Mouse (Mus musculus): ENCODE measurements around the gene 2310022A10Rik. TPM values are rescaled to one million over a fixed set of nuclear protein-coding genes. Genes with fewer than 3 reads are reported as not detected.

2310022A10Rik gene
- polyA plus RNA-seq, 1 experiment from 2014 or later, result 9.0 TPM

DNA sequence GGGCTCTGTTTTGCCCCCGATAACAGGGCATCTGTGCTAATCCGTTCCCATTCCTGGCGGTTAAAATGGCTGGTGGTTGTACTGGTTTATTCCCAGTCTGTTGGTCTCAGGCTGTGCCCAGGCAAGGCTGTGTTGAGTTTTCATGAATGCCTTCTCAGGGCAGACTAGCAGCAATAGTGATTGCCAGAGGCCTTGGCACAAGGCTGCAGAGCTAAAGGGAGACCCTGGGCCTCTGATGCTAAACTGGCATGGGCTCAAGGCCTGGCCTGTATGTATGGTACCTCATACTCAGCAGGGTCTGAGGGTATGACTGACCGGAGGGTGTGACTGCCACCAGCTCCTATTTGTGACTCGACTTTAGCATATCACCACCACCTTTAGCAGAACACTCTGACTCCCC, 57.8 kb downstream of the 2310022A10Rik start:
- Histone ChIP-seq H3K9ac (ENCODE audit: low read depth, low read length) (no peak overlapping the region), H3K4me1 (replicated peaks; ENCODE audit: control insufficient read depth, insufficient read depth, low read length) (0 out of 2 replicates have a peak, but pooled peaks cover 3% of the 10 kb centered on the region), H3K4me3 (ENCODE audit: low read depth, low read length) (no peak overlapping the region), H3K27ac (ENCODE audit: low read depth, low read length) (no peak overlapping the region), H3K9me3 (ENCODE audit: control insufficient read depth) (no peaks in the 10 kb centered on the region), H3K4me2 (replicated peaks; ENCODE audit: low read depth) (no peak overlapping the region), H3K36me3 (ENCODE audit: control insufficient read depth, insufficient read depth) (peaks cover 32% of the 10 kb centered on the region), H3K27me3 (replicated peaks; ENCODE audit: control insufficient read depth, insufficient read depth, low read length) (no peaks in the 10 kb centered on the region)
- no peak for TF ChIP-seq CTCF (IDR thresholded peaks at IDR 0.05; ENCODE audit: low read depth)
- no peak for ATAC-seq
- 91% methylated on average over 5 of the region's 5 CpGs for WGBS

DNA sequence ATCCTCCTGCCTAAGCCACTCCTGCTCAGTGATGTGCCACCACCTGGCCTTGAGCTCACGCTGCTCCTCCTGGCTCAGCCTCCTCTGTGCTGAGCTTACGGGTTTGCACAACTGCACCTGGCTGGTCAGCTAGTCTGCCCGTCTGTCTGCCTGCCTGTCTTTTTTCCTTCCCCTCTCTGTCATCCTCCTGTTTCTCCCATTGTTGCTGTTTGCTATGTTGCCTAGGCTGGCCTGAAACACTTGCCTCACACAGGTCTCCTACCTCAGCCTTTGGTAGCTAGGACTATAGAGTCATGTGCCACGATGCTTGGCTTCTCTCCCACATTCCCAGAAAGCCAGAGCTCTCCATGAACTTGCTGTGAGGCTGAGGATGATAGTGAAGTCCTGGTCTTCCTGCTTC, 59.9 kb downstream of the 2310022A10Rik start:
- 82% methylated on average over 4 of the region's 4 CpGs for WGBS
- no peak overlapping the region for H3K27ac ChIP-seq (ENCODE audit: low read depth, low read length)

DNA sequence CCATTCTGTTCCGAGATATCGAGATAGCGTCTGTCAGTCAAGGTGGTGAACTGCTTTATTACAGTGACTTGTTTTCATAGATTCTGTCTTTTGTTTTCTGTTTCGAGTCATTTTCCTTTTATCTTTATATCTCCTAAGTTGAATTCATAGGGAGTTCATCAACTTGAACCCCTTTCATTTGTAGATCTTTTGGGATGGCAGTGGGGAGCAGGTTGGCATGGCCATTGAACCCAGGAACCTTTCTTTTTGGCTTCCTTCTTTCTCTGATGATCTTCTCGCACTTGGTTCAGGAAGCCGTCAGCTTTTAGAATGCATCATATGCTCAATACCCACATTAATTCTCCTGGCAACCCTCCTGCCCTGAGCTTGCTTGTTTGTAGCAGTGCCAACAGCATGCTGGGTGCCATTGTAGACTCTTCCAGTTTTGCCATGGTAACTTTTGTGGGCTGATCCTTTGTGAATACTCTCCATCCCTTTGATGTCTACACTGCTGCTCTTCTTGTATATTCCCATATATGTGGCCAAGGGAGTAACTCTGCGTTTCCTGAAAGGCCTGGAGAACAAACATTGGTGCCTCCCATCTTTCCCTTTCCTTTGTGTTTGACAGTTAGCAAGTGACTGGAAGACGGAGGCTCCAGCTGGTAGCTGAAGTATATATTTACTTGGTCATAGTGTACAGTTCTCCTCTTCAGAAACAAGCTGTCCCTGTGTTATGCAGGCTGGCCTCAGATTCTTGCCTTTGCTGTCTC, 60.9 kb downstream of the 2310022A10Rik start:
- Histone ChIP-seq H3K27me3 (replicated peaks; ENCODE audit: control insufficient read depth, insufficient read depth, low read length) (no peaks in the 10 kb centered on the region), H3K36me3 (ENCODE audit: control insufficient read depth, insufficient read depth) (peaks cover 51% of the 10 kb centered on the region), H3K27ac (ENCODE audit: low read depth, low read length) (no peak overlapping the region), H3K9me3 (ENCODE audit: control insufficient read depth) (no peaks in the 10 kb centered on the region), H3K4me1 (replicated peaks; ENCODE audit: control insufficient read depth, insufficient read depth, low read length) (no peaks in the 10 kb centered on the region), H3K4me3 (ENCODE audit: low read depth, low read length) (no peak overlapping the region), H3K4me2 (replicated peaks; ENCODE audit: low read depth) (no peak overlapping the region), H3K9ac (ENCODE audit: low read depth, low read length) (no peak overlapping the region)
- ATAC-seq, result no peak
- TF ChIP-seq CTCF (IDR thresholded peaks at IDR 0.05; ENCODE audit: low read depth), result no peak
- 76% methylated on average over 8 of the region's 8 CpGs for WGBS

More for the DNA sequence above, 59.9 kb downstream of the 2310022A10Rik start:
- Histone ChIP-seq H3K36me3 (ENCODE audit: control insufficient read depth, insufficient read depth) (peaks cover 51% of the 10 kb centered on the region), H3K4me2 (replicated peaks; ENCODE audit: low read depth) (no peak overlapping the region), H3K27me3 (replicated peaks; ENCODE audit: control insufficient read depth, insufficient read depth, low read length) (no peaks in the 10 kb centered on the region), H3K4me3 (ENCODE audit: low read depth, low read length) (no peak overlapping the region), H3K9me3 (ENCODE audit: control insufficient read depth) (no peaks in the 10 kb centered on the region), H3K9ac (ENCODE audit: low read depth, low read length) (no peak overlapping the region), H3K4me1 (replicated peaks; ENCODE audit: control insufficient read depth, insufficient read depth, low read length) (no peaks in the 10 kb centered on the region)
- no peak for TF ChIP-seq CTCF (IDR thresholded peaks at IDR 0.05; ENCODE audit: low read depth)
- no peak for ATAC-seq

DNA sequence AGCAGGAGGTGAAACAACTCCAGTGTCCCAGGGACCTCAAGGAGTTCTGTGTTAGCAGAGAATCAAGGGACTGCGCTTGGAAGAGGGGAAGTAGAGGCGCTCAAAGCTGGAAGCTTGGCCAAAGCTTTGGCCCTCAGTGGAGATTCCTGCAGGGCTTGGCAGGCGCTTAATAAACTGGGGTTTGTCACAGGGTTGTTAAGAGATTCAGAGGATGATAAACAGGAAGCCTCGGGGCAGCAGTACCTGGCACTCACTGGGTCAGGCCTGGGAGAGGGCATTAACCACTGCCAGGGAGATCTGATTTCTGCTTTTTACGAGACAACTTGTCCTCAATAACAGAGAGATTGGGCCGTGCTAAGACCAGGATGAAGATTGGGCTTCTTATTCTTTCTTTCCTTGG, 68.0 kb downstream of the 2310022A10Rik start:
- no peak for TF ChIP-seq CTCF (IDR thresholded peaks at IDR 0.05; ENCODE audit: low read depth)
- no peak for ATAC-seq
- H3K4me1 ChIP-seq (replicated peaks; ENCODE audit: control insufficient read depth, insufficient read depth, low read length), result no peaks in the 10 kb centered on the region
- 76% methylated on average over 6 of the region's 6 CpGs for WGBS
- H3K9ac ChIP-seq (ENCODE audit: low read depth, low read length), result no peak overlapping the region
- H3K4me2 ChIP-seq (replicated peaks; ENCODE audit: low read depth), result no peak overlapping the region
- H3K27me3 ChIP-seq (replicated peaks; ENCODE audit: control insufficient read depth, insufficient read depth, low read length), result no peaks in the 10 kb centered on the region
- H3K27ac ChIP-seq (ENCODE audit: low read depth, low read length), result no peak overlapping the region
- no peaks in the 10 kb centered on the region for H3K9me3 ChIP-seq (ENCODE audit: control insufficient read depth)
- peaks cover 96% of the 10 kb centered on the region for H3K36me3 ChIP-seq (ENCODE audit: control insufficient read depth, insufficient read depth)
- no peak overlapping the region for H3K4me3 ChIP-seq (ENCODE audit: low read depth, low read length)

DNA sequence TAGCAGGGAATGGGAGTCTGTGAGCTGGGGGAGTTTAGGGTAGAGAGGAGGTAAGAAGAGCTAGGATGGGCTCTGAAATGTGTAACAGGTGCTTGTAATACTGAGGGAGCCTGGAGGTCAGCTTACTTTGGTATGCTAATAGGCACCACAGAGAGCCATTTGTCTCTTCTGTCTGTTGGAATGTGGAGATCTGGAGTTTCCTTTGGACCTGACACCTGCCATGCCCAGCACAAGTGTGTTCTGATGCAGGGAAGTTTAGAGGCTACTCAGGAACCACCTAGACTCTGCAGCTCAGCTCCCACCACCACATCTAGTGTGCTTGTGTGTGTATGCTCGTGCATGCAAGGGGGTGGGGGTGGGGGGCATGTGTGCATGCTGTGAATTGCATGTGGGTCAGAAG, 69.2 kb downstream of the 2310022A10Rik start:
- Histone ChIP-seq H3K9ac (ENCODE audit: low read depth, low read length) (no peak overlapping the region), H3K4me1 (replicated peaks; ENCODE audit: control insufficient read depth, insufficient read depth, low read length) (no peaks in the 10 kb centered on the region), H3K27ac (ENCODE audit: low read depth, low read length) (no peak overlapping the region), H3K36me3 (ENCODE audit: control insufficient read depth, insufficient read depth) (peaks cover 94% of the 10 kb centered on the region), H3K4me3 (ENCODE audit: low read depth, low read length) (no peak overlapping the region), H3K9me3 (ENCODE audit: control insufficient read depth) (no peaks in the 10 kb centered on the region), H3K27me3 (replicated peaks; ENCODE audit: control insufficient read depth, insufficient read depth, low read length) (no peaks in the 10 kb centered on the region), H3K4me2 (replicated peaks; ENCODE audit: low read depth) (no peak overlapping the region)
- no peak for TF ChIP-seq CTCF (IDR thresholded peaks at IDR 0.05; ENCODE audit: low read depth)
- no peak for ATAC-seq
- 90% methylated on average over 1 of the region's 1 CpGs for WGBS

DNA sequence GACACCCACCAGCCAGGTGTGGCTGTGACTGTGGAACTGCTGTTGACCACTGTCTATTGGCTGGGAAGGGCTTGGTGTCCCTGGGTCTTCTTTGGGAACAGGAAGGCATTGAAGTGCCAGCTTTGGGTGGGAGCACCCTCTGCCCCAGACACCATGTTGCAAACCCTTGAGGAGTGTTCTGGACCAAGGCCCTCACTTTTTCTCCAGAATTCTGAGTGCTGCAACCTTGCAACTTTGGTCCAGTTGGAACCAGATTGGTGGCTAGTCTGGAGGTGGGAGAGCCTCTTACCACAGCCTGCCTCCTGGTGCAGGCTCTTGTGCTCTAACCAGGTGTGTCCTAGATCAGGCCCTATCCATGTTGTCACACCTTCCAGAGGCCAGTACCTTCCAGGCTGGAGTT, 71.9 kb downstream of the 2310022A10Rik start:
- no peaks in the 10 kb centered on the region for H3K9me3 ChIP-seq (ENCODE audit: control insufficient read depth)
- no peak overlapping the region for H3K9ac ChIP-seq (ENCODE audit: low read depth, low read length)
- H3K27ac ChIP-seq (ENCODE audit: low read depth, low read length), result no peak overlapping the region
- no peaks in the 10 kb centered on the region for H3K27me3 ChIP-seq (replicated peaks; ENCODE audit: control insufficient read depth, insufficient read depth, low read length)
- TF ChIP-seq CTCF (IDR thresholded peaks at IDR 0.05; ENCODE audit: low read depth), result no peak
- no peaks in the 10 kb centered on the region for H3K4me1 ChIP-seq (replicated peaks; ENCODE audit: control insufficient read depth, insufficient read depth, low read length)
- no peak overlapping the region for H3K4me3 ChIP-seq (ENCODE audit: low read depth, low read length)
- H3K4me2 ChIP-seq (replicated peaks; ENCODE audit: low read depth), result no peak overlapping the region
- no peak for ATAC-seq
- peaks cover 95% of the 10 kb centered on the region for H3K36me3 ChIP-seq (ENCODE audit: control insufficient read depth, insufficient read depth)
